Mouse (Mus musculus): ENCODE results near the gene Rfx2. TPM values are rescaled to one million over a fixed set of nuclear protein-coding genes. Genes with fewer than 3 reads are reported as not detected.

The Rfx2 gene
- polyA plus RNA-seq (2015; fragmentation: Illumina TruSeq; extraction: RNeasy Lipid Tissue Mini Kit (QIAGEN cat#74804); ENCODE audit: insufficient read depth, low replicate concordance) = 1.8 TPM

GRCm38 (mm10) chr17:56830411-56831110 lies at the start of gene Rfx2:
TSS of gene Rfx2 (minus strand) at chr17:56831013.

DNA sequence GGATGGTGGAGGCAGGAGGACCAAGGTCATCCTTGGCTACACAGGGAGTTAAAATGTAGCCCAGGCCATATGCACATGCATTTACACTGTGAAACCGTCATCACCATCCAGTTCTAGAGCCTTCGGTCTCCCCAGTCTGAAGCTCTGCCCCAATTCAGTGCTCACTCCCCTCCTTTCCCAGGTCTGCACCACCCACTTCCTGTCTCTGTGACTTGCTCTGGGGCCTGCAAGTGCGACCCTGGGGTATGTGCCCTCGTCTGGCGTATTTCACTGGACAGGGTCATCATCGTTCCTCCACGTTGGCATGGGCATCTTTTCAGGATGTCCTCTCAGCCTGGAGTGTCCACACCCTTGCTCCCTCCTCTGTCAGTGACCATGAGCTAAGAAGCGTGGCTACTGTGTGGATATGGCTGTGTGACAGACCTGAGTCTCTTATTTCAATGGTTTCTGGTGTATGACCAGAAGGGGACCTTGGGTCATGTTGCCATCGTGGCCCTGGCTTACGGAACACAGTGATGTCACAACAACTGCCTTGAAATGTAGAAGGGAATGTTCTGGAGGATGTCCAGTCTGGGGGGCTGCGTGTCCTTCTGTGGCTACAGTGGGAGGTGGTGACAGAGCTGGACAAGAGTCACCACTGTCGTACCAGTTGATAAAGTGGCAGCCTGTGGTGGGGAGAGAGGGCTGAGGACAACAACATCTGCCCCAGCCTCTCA lies 44.3 kb upstream of the Rfx2 start, which contains the start of gene 1700061G19Rik:
1700061G19Rik (plus strand) TSS at position 542 of the 716 bp plus-strand sequence.

GRCm38 (mm10) chr17:56874237-56874636 lies 43.4 kb upstream of the Rfx2 start, which contains the start of gene Acsbg2:
TSS of gene Acsbg2 (minus strand) at chr17:56874447.

GRCm38 (mm10) chr17:56769950-56770349 lies 60.9 kb downstream of the Rfx2 start, which contains the start of gene Prr22:
TSS of gene Prr22 (plus strand) at chr17:56770250.

DNA sequence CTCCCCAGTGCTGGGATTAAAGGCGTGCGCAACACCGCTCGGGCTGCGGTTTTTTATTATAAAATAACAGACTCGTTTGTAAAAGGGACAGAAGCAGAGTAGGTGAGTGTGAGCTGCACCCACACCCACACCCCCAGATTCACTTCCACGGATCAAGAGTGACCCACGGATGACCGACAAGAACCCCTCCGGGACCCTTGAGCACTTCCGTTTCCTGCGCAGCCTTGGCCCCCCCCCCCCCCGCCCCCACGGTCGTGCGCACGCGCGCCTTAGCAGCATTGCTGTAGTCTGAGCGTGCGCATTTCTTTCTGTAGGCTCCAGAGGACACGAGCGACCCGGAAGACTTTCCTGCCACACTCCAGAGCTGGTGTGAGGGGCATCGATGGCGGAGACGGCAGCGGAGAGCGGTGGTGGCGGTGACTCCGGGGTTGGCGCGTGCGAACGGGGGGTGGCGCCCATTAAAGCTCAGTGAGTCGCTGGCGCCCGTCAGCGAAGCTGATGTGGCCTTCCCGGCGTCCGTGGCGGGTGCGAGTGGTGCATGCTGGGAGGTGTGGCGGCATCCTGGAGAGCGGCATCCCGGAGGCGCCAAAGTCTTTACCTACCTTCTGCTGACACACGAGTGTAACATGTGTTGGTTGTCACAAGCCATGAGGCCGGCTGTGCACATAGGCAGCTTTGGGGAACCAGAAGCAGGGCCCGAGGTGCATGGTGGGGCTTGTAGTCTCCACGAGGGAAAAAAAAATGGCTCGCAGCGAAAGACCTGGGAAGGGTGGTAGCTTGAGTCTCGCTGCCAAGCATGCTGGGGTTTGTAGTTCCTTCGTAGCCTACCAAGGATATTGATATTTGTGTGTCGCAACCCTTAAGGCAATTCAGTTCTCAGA lies 66.1 kb downstream of the Rfx2 start, which contains the start of gene Dus3l:
Dus3l (plus strand) TSS at position 284 of the 881 bp plus-strand sequence.

DNA sequence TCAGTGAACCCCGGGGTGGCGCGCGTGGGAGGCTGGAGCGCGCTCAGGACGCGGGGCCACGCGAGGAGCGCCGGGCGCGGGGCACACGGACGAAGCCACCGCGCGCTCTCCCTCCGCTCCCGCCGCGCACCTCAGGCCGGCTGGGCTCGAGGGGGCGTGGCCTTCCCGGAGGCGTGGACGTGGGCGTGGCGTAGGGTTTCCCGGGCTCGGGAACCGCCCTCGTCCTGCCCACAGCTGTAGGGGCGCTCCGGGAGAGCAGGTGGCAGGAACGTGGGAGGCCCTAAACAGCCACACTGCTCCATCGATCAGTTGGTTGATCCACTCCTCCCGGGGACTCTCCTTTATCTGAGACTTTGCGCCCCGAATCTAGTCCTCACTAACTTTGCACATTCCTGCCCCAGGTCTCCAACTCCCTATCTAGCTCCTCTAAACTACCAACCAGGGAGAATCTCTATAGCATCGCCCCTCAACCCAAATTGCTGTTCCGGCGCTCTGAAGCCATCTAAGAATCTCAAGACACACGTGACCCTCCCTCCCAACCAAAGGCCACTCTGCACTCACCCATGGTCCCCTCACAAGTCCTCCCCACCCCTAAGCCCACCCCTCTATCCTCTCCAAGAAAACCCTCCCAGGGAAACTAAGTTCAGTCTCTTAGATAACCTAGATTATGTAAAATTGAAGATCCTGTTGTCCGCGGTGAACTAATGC lies 73.2 kb downstream of the Rfx2 start, which contains the start of gene Nrtn:
Nrtn (minus strand) TSS at position 115 of the 708 bp plus-strand sequence.

Other genes starting within 250 kb of the Rfx2 start
- 210 TPM for gene Safb2, start 246.4 kb downstream of the Rfx2 start, polyA plus RNA-seq (2015; fragmentation: Illumina TruSeq; extraction: RNeasy Lipid Tissue Mini Kit (QIAGEN cat#74804); ENCODE audit: insufficient read depth, low replicate concordance)
- 93.0 TPM for gene Safb, start 246.2 kb downstream of the Rfx2 start, polyA plus RNA-seq (2015; fragmentation: Illumina TruSeq; extraction: RNeasy Lipid Tissue Mini Kit (QIAGEN cat#74804); ENCODE audit: insufficient read depth, low replicate concordance)
- 76.3 TPM for gene 2410015M20Rik, start 221.2 kb downstream of the Rfx2 start, polyA plus RNA-seq (2015; fragmentation: Illumina TruSeq; extraction: RNeasy Lipid Tissue Mini Kit (QIAGEN cat#74804); ENCODE audit: insufficient read depth, low replicate concordance)
- 36.7 TPM for gene Rpl36, start 217.6 kb downstream of the Rfx2 start, polyA plus RNA-seq (2015; fragmentation: Illumina TruSeq; extraction: RNeasy Lipid Tissue Mini Kit (QIAGEN cat#74804); ENCODE audit: insufficient read depth, low replicate concordance)
- gene Lonp1, start 204.1 kb downstream of the Rfx2 start, polyA plus RNA-seq (2015; fragmentation: Illumina TruSeq; extraction: RNeasy Lipid Tissue Mini Kit (QIAGEN cat#74804); ENCODE audit: insufficient read depth, low replicate concordance) = 20.3 TPM
- 0.35 TPM for gene Catsperd, start 202.9 kb downstream of the Rfx2 start, polyA plus RNA-seq (2015; fragmentation: Illumina TruSeq; extraction: RNeasy Lipid Tissue Mini Kit (QIAGEN cat#74804); ENCODE audit: insufficient read depth, low replicate concordance)
- gene Ranbp3, start 157.7 kb downstream of the Rfx2 start, polyA plus RNA-seq (2015; fragmentation: Illumina TruSeq; extraction: RNeasy Lipid Tissue Mini Kit (QIAGEN cat#74804); ENCODE audit: insufficient read depth, low replicate concordance) = 25.8 TPM
- 12.6 TPM for gene Ndufa11, start 113.2 kb downstream of the Rfx2 start, polyA plus RNA-seq (2015; fragmentation: Illumina TruSeq; extraction: RNeasy Lipid Tissue Mini Kit (QIAGEN cat#74804); ENCODE audit: insufficient read depth, low replicate concordance)
- 17.4 TPM for gene Vmac, start 113.0 kb downstream of the Rfx2 start, polyA plus RNA-seq (2015; fragmentation: Illumina TruSeq; extraction: RNeasy Lipid Tissue Mini Kit (QIAGEN cat#74804); ENCODE audit: insufficient read depth, low replicate concordance)
- gene Nrtn, start 73.5 kb downstream of the Rfx2 start, polyA plus RNA-seq (2015; fragmentation: Illumina TruSeq; extraction: RNeasy Lipid Tissue Mini Kit (QIAGEN cat#74804); ENCODE audit: insufficient read depth, low replicate concordance) = not detected
- 8.4 TPM for gene Dus3l, start 66.3 kb downstream of the Rfx2 start, polyA plus RNA-seq (2015; fragmentation: Illumina TruSeq; extraction: RNeasy Lipid Tissue Mini Kit (QIAGEN cat#74804); ENCODE audit: insufficient read depth, low replicate concordance)
- gene Prr22, start 60.8 kb downstream of the Rfx2 start, polyA plus RNA-seq (2015; fragmentation: Illumina TruSeq; extraction: RNeasy Lipid Tissue Mini Kit (QIAGEN cat#74804); ENCODE audit: insufficient read depth, low replicate concordance) = 0.18 TPM
- gene Acsbg2, start 43.4 kb upstream of the Rfx2 start, polyA plus RNA-seq (2015; fragmentation: Illumina TruSeq; extraction: RNeasy Lipid Tissue Mini Kit (QIAGEN cat#74804); ENCODE audit: insufficient read depth, low replicate concordance) = not detected
- gene 1700061G19Rik, start 44.5 kb upstream of the Rfx2 start, polyA plus RNA-seq (2015; fragmentation: Illumina TruSeq; extraction: RNeasy Lipid Tissue Mini Kit (QIAGEN cat#74804); ENCODE audit: insufficient read depth, low replicate concordance) = 0.19 TPM
- 8.2 TPM for gene Mllt1, start 104.4 kb upstream of the Rfx2 start, polyA plus RNA-seq (2015; fragmentation: Illumina TruSeq; extraction: RNeasy Lipid Tissue Mini Kit (QIAGEN cat#74804); ENCODE audit: insufficient read depth, low replicate concordance)
- gene Acer1, start 151.1 kb upstream of the Rfx2 start, polyA plus RNA-seq (2015; fragmentation: Illumina TruSeq; extraction: RNeasy Lipid Tissue Mini Kit (QIAGEN cat#74804); ENCODE audit: insufficient read depth, low replicate concordance) = not detected
- gene Clpp, start 159.3 kb upstream of the Rfx2 start, polyA plus RNA-seq (2015; fragmentation: Illumina TruSeq; extraction: RNeasy Lipid Tissue Mini Kit (QIAGEN cat#74804); ENCODE audit: insufficient read depth, low replicate concordance) = 11.5 TPM
- gene Alkbh7, start 166.3 kb upstream of the Rfx2 start, polyA plus RNA-seq (2015; fragmentation: Illumina TruSeq; extraction: RNeasy Lipid Tissue Mini Kit (QIAGEN cat#74804); ENCODE audit: insufficient read depth, low replicate concordance) = 7.3 TPM
- not detected for gene Pspn, start 169.0 kb upstream of the Rfx2 start, polyA plus RNA-seq (2015; fragmentation: Illumina TruSeq; extraction: RNeasy Lipid Tissue Mini Kit (QIAGEN cat#74804); ENCODE audit: insufficient read depth, low replicate concordance)
- 29.0 TPM for gene Gtf2f1, start 180.3 kb upstream of the Rfx2 start, polyA plus RNA-seq (2015; fragmentation: Illumina TruSeq; extraction: RNeasy Lipid Tissue Mini Kit (QIAGEN cat#74804); ENCODE audit: insufficient read depth, low replicate concordance)
- not detected for gene Gm17949, start 180.5 kb upstream of the Rfx2 start, polyA plus RNA-seq (2015; fragmentation: Illumina TruSeq; extraction: RNeasy Lipid Tissue Mini Kit (QIAGEN cat#74804); ENCODE audit: insufficient read depth, low replicate concordance)
- 40.8 TPM for gene Khsrp, start 200.5 kb upstream of the Rfx2 start, polyA plus RNA-seq (2015; fragmentation: Illumina TruSeq; extraction: RNeasy Lipid Tissue Mini Kit (QIAGEN cat#74804); ENCODE audit: insufficient read depth, low replicate concordance)
- not detected for gene Slc25a41, start 210.6 kb upstream of the Rfx2 start, polyA plus RNA-seq (2015; fragmentation: Illumina TruSeq; extraction: RNeasy Lipid Tissue Mini Kit (QIAGEN cat#74804); ENCODE audit: insufficient read depth, low replicate concordance)
- 0.84 TPM for gene Crb3, start 228.1 kb upstream of the Rfx2 start, polyA plus RNA-seq (2015; fragmentation: Illumina TruSeq; extraction: RNeasy Lipid Tissue Mini Kit (QIAGEN cat#74804); ENCODE audit: insufficient read depth, low replicate concordance)
- 10.4 TPM for gene Slc25a23, start 228.8 kb upstream of the Rfx2 start, polyA plus RNA-seq (2015; fragmentation: Illumina TruSeq; extraction: RNeasy Lipid Tissue Mini Kit (QIAGEN cat#74804); ENCODE audit: insufficient read depth, low replicate concordance)
- 128 TPM for gene Dennd1c, start 247.5 kb upstream of the Rfx2 start, polyA plus RNA-seq (2015; fragmentation: Illumina TruSeq; extraction: RNeasy Lipid Tissue Mini Kit (QIAGEN cat#74804); ENCODE audit: insufficient read depth, low replicate concordance)